Mouse (Mus musculus): ENCODE results near the gene Gm21776. TPM values are rescaled to one million over a fixed set of nuclear protein-coding genes. Genes with fewer than 3 reads are reported as not detected.
"Not testable (repeated sequence)": the region's sequence is repeated elsewhere in the genome, so short reads cannot be mapped to it uniquely, and the experiment has no call there.

Gene Gm21776
- not detected for total RNA-seq (2021)
- long read RNA-seq, experiment 1 = 0 reads
- long read RNA-seq, experiment 2 = 0 reads

DNA sequence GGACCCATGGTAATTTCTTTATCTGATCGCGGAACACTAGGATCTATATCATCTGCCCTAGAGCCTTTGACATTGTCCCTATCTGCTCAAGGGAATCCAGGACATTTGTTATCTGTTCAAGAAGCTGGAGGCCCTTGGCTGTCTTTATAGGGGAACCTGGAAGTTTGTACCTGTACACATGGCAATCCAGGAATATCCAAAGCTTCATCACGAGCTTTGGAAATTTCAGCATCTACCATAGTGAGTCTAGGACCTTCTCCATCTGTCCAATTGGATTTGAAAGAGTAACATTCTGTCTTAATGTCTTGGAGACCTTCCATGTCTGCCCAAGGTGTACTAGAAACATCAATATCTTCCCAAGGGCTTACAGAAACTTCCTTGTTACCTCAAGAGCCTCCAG is at the start of gene Gm21776:
TSS of gene Gm21776 (plus strand) at position 301 of the 400 bp plus-strand sequence.
- not testable (repeated sequence) for DNase-seq
